Mouse (Mus musculus) kidney, embryonic 14.5 days (tissue): ENCODE data around the gene Fam204a. TPM values are rescaled to one million over a fixed set of nuclear protein-coding genes. Genes with fewer than 3 reads are reported as not detected.
A peak's percentile ranks its signal among the peaks of the same experiment; 100 is the strongest.

ENCODE experiments used
- ATAC-seq: fragments of 200-750 bp; cut with Nextera tagmentation; 2 replicates; pipeline ENCODE4 v1.8.0; 2017; ENCODE audit warnings: moderate number of reproducible peaks, mild to moderate bottlenecking, moderate TSS enrichment, moderate library complexity; ENCODE audit not compliant: low FRiP score, low TSS enrichment
- H3K27ac ChIP-seq: fragments of 300-500 bp; sonication (generic); 2 replicates; pipeline ENCODE4 v1.5.1; 2014; ENCODE audit warnings: low read depth, mild to moderate bottlenecking, low read length, moderate library complexity, mixed read lengths
- H3K27me3 ChIP-seq: fragments of 300-500 bp; sonication (generic); 2 replicates; pipeline ENCODE4 v1.6.1; 2014; ENCODE audit warnings: mild to moderate bottlenecking, low read length; ENCODE audit not compliant: control insufficient read depth, insufficient read depth
- H3K36me3 ChIP-seq: fragments of 300-500 bp; sonication (generic); 2 replicates; pipeline ENCODE4 v1.6.1; 2014; ENCODE audit warnings: low read length, mixed read lengths; ENCODE audit not compliant: control insufficient read depth, insufficient read depth
- H3K4me1 ChIP-seq: fragments of 300-500 bp; sonication (generic); 2 replicates; pipeline ENCODE4 v1.6.1; 2014; ENCODE audit warnings: low read length, mixed read lengths; ENCODE audit not compliant: control insufficient read depth, insufficient read depth
- H3K4me2 ChIP-seq: fragments of 300-500 bp; sonication (generic); replicated peaks from 2 replicates; pipeline ENCODE4 v1.6.1; 2014; ENCODE audit warnings: low read depth, mild to moderate bottlenecking, low read length
- H3K4me3 ChIP-seq: fragments of 300-500 bp; sonication (generic); 2 replicates; pipeline ENCODE4 v1.5.1; 2014; ENCODE audit warnings: mild to moderate bottlenecking, low read length
- H3K9ac ChIP-seq: fragments of 300-500 bp; sonication (generic); 2 replicates; pipeline ENCODE4 v1.6.1; 2014; ENCODE audit warnings: low read depth, mild to moderate bottlenecking, low read length, moderate library complexity
- H3K9me3 ChIP-seq: fragments of 300-500 bp; sonication (generic); 2 replicates; pipeline ENCODE4 v1.6.1; 2016; ENCODE audit warnings: low read length; ENCODE audit not compliant: control insufficient read depth
- WGBS: fragments of 180-500 bp; shearing (Covaris S2); extraction: QIAGEN DNeasy Blood & Tissue Kit; methylation state at CpG from one replicate; pipeline ENCODE4 v1.1.7; 2014; 5-methylcytosine and 5-hydroxymethylcytosine counted together
- polyA plus RNA-seq: library from polyadenylated mRNA; unstranded; fragments of >200 nt; fragmentation: Nextera tagmentation; extraction: Ambion mirVana; gene quantifications from 2 replicates; pipeline ENCODE4 v1.2.1, GENCODE M21; 2014

Gene Fam204a
- 72.5 and 76.9 TPM in 2 replicates for polyA plus RNA-seq

DNA sequence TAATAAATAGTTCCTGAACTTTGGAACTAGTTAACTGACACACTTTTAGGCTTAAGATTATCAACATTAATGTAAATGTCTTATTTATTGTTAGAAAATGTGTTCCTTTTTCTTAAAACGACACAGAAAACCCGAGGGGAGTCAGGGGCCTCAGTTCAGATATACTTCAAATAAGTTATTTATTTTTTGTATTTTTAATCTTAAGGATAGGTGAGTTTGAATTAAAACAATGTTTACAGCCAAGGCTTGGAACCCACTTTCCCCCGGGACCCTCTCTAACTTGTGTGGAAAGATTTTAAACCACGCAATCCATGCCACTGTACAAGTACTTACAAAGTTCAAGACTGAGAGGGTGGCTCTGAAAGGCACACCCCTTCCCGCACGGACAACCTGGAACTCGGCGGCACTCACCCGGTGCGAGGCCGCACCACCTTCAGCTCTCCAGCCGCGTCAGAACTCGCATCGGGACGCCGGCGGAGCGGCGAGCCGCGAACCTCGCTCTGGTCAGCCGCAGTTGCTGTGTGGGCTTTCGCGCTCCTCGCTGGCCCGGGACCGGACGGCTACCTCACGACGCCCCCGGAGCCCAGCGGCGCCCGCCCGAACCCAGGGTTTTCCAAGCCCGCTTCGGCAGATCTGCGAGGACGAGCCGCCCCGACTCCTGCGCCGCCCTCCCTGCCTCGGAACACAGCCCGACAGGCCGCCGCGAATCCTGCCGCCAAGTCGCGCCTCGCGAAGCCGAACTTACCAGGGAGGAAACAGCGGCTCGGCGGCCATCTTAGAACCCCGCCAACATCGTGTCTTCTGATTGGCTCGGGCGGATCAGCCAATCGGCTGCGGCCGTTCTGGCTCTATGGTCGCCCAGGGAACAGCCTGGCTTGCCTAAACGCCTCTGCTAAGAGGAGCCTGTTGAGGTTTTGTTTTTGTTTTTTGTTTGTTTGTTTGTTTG, at the start of gene Fam204a:
Gene Fam204a, minus strand, starts transcription at position 803 of the 946 bp plus-strand sequence.
- ATAC-seq, result peak; percentile 100
- peaks cover 7% of the 10 kb centered on the region; the same call in 1 of the 2 replicates for H3K4me1 ChIP-seq
- WGBS, result under 1% methylated on average over 67 of the region's 68 CpGs
- peak within 1 kb of the TSS; percentile 95 for H3K9ac ChIP-seq
- H3K36me3 ChIP-seq, result no peaks in the 10 kb centered on the region; the same call in 1 of the 2 replicates
- no peaks in the 10 kb centered on the region for H3K9me3 ChIP-seq
- peak within 1 kb of the TSS; percentile 99 for H3K27ac ChIP-seq
- H3K4me3 ChIP-seq, result peak within 1 kb of the TSS; percentile 86
- H3K4me2 ChIP-seq, result peak within 1 kb of the TSS; percentile 48
- H3K27me3 ChIP-seq, result no peaks in the 10 kb centered on the region

DNA sequence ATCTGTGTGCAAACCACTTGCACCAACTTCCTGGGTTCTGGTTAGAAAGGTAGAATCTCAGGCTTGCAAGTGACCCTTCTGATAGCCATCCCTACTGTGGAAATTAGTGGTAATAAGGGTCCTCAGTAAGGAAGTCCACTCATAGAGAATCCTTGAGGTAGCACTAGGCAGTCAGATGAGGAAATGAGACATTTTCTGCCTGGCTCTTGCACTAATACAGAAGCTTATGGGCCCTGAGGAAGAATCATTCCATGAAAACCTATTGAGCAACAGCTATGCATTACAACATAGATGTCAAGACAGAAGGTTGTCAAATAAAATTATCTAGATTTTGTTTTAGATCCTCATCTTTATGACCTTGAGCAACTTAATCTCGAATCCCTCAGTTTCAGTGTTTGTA, 39.3 kb upstream of the Fam204a start:
- WGBS, result 79% methylated on average over 1 of the region's 1 CpGs
- no peak for ATAC-seq
- H3K4me3 ChIP-seq, result no peak overlapping the region

DNA sequence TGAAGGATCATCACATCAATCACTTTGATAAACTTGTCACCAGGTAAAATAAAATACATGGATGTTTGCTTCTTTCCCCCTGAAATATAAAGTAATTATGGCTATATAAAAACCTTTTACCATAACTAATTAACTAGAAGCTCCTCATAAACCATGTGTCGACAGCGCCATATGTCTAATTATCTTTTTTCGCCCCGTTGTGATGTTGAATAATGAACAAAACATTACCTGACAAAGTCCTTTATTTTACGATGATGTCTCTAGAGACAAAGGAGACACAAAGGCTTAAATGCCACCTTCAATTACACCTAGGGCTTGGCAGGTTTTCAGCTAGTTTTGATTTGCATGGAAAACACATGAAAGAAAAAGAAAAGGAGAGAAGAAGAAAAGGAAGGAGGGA, 34.2 kb upstream of the Fam204a start:
- H3K4me3 ChIP-seq, result no peak overlapping the region
- no peaks in the 10 kb centered on the region for H3K9me3 ChIP-seq
- H3K27ac ChIP-seq, result no peak overlapping the region
- WGBS, result 77% methylated on average over 5 of the region's 5 CpGs
- H3K36me3 ChIP-seq, result no peaks in the 10 kb centered on the region
- no peaks in the 10 kb centered on the region for H3K4me1 ChIP-seq
- H3K27me3 ChIP-seq, result no peaks in the 10 kb centered on the region
- H3K9ac ChIP-seq, result no peak overlapping the region
- ATAC-seq, result no peak
- no peak overlapping the region for H3K4me2 ChIP-seq

More for the DNA sequence above, 39.3 kb upstream of the Fam204a start:
- Histone ChIP-seq H3K36me3 (no peaks in the 10 kb centered on the region), H3K9me3 (no peaks in the 10 kb centered on the region), H3K27me3 (no peaks in the 10 kb centered on the region), H3K27ac (no peak overlapping the region), H3K9ac (no peak overlapping the region), H3K4me2 (no peak overlapping the region), H3K4me1 (no peaks in the 10 kb centered on the region)

DNA sequence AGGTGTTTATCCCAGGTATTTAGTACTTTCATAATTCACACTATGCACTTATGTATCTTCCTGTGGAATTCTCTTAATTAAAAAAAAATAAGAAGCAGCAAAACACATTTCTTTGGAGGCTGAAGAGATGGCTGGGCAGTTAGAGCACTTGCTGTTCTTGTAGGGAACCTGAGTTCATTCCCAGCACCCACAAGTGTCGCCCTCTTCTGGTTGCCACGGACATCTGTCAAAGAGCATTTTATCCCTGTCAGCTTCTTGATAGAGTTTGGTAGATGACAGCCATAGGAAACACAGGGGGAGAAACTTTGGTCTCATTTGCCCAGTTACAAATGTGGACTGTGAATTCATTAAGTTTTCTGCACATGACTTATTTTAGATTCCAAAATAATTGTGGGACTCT, 25.5 kb upstream of the Fam204a start:
- no peak overlapping the region for H3K27ac ChIP-seq
- H3K27me3 ChIP-seq, result no peaks in the 10 kb centered on the region
- H3K9me3 ChIP-seq, result no peaks in the 10 kb centered on the region
- H3K9ac ChIP-seq, result no peak overlapping the region
- no peaks in the 10 kb centered on the region for H3K36me3 ChIP-seq
- WGBS, result 48% methylated on average over 2 of the region's 2 CpGs
- no peak overlapping the region for H3K4me2 ChIP-seq
- ATAC-seq, result no peak
- no peak overlapping the region for H3K4me3 ChIP-seq
- no peaks in the 10 kb centered on the region for H3K4me1 ChIP-seq

DNA sequence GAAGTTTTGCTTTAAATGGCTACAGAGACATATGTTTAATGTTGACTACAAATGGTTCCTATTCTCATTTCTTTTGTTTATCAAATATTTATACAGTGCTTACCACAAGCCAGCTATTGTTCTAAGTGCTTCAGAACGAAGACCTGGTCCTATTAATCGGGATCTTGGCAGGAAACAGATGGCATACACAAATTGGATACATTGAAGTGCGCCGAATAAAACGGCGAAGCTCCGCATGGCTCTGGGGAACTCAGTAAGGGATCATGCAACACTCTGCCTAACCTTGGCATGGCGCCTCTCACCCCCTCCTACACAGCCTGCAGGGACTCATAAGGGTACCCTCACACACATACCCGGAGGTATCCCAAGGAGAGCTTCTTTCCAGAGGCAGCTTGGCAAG, 24.7 kb upstream of the Fam204a start:
- Histone ChIP-seq H3K9ac (no peak overlapping the region), H3K4me3 (no peak overlapping the region), H3K36me3 (no peaks in the 10 kb centered on the region), H3K27ac (no peak overlapping the region), H3K27me3 (no peaks in the 10 kb centered on the region), H3K4me1 (no peaks in the 10 kb centered on the region), H3K9me3 (no peaks in the 10 kb centered on the region), H3K4me2 (no peak overlapping the region)
- ATAC-seq, result no peak
- 85% methylated on average over 9 of the region's 9 CpGs for WGBS

DNA sequence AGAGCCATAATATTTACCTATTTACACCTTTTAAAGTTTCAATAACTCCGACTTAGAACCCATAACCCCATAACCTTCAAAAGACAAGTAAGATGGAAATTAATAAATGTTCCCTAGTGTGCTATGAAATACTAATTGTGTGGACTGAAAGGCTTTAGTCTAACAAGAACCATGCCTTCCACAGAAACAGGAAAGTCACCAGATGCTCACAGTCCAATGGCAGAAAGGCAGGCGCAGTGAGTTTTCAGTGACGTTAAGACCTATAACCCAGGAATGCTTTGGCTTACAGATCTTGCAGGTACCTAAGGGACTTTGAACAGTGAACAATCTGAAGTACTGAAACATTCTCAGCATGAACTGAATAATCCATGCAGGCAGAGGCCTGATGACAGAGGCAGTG, 18.7 kb upstream of the Fam204a start:
- no peak overlapping the region for H3K9ac ChIP-seq
- H3K4me2 ChIP-seq, result no peak overlapping the region
- WGBS, result 64% methylated on average over 3 of the region's 3 CpGs
- no peak for ATAC-seq
- H3K36me3 ChIP-seq, result no peaks in the 10 kb centered on the region
- no peaks in the 10 kb centered on the region for H3K27me3 ChIP-seq
- H3K4me3 ChIP-seq, result no peak overlapping the region
- no peak overlapping the region for H3K27ac ChIP-seq
- no peaks in the 10 kb centered on the region for H3K4me1 ChIP-seq
- H3K9me3 ChIP-seq, result no peaks in the 10 kb centered on the region

DNA sequence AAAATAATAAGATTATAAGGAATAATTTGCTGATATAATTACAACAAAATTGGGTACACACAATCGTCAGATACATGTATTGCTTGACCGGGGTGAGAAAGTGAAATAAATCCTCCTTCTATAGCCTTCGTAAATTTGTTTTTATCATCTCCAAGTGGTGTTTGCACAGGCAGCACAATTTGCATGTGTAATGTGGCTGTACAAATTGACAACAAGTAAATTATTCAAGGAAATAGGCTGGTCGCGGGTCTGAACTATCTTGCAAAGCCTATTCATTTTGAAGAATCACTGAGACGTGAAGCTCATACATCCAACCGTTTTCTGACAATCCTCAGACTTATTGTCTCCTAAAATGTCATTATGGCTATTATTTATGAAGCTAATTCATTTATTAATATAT, 16.1 kb upstream of the Fam204a start:
- no peak overlapping the region for H3K4me2 ChIP-seq
- no peak overlapping the region for H3K9ac ChIP-seq
- H3K36me3 ChIP-seq, result no peaks in the 10 kb centered on the region
- no peaks in the 10 kb centered on the region for H3K4me1 ChIP-seq
- no peak for ATAC-seq
- H3K27me3 ChIP-seq, result no peaks in the 10 kb centered on the region
- H3K27ac ChIP-seq, result no peak overlapping the region
- 77% methylated on average over 7 of the region's 7 CpGs for WGBS
- no peak overlapping the region for H3K4me3 ChIP-seq
- H3K9me3 ChIP-seq, result no peaks in the 10 kb centered on the region

DNA sequence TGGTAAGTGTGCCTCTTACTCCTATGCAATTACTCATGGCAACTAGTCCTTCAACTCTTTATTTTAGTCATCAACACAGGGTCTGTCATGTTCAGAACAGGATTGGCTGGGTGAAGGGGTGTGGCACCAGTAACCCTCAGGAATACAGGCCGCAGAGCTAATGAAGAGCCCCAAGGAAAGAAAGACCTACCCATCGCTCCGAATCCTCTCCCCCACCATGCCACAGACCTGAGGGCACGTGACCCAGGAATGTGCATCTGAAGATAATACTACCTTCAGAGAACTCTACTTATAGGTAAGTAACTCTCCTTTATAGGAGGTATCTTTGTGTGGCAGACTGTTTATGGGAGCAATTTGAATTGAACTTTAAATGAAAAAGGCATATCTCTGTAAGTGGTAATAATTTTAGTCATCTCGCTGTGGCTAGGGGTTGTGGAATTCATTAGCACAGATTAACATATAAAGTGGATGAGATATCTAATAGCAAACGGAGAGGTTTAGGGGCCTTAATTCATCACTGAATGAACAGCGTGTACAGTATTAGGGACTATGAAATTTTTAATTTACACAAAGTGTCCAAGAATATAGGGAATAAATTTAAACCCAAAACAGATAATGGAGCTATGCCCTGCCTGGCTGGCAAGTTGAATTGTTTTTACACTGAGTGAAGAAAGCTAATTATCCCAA, 15.6 kb upstream of the Fam204a start:
- H3K4me1 ChIP-seq, result no peaks in the 10 kb centered on the region
- no peaks in the 10 kb centered on the region for H3K9me3 ChIP-seq
- no peak overlapping the region for H3K4me3 ChIP-seq
- no peaks in the 10 kb centered on the region for H3K27me3 ChIP-seq
- no peak for ATAC-seq
- 84% methylated on average over 7 of the region's 7 CpGs for WGBS
- H3K27ac ChIP-seq, result no peak overlapping the region
- H3K4me2 ChIP-seq, result no peak overlapping the region
- no peak overlapping the region for H3K9ac ChIP-seq
- H3K36me3 ChIP-seq, result no peaks in the 10 kb centered on the region

DNA sequence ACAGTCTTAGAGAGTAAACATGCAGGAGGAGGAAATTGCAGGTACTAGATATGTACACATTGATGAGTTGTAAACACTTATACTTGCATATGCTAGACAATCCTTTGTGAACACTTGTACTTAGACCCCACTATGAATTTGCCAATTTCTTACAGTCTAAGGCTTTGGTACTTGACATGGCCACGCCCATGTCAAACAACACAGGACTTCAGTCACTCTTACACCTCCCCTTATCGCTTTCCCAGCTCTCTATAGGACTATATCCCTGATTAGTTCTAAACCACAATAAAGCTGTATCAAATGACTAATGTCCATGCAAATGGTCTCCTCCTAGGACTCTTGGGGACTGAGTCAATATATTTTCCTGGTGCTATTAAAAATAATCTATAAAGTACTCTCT, 5.0 kb upstream of the Fam204a start:
- Histone ChIP-seq H3K36me3 (no peaks in the 10 kb centered on the region), H3K4me1 (0 out of 2 replicates have a peak, but pooled peaks cover 3% of the 10 kb centered on the region), H3K9me3 (no peaks in the 10 kb centered on the region), H3K4me3 (no peak overlapping the region), H3K27ac (no peak overlapping the region), H3K4me2 (no peak overlapping the region), H3K9ac (no peak overlapping the region), H3K27me3 (no peaks in the 10 kb centered on the region)
- WGBS, result 83% methylated on average over 2 of the region's 2 CpGs
- no peak for ATAC-seq
